Mouse (Mus musculus): ENCODE data around the gene Kmt2e. TPM values are rescaled to one million over a fixed set of nuclear protein-coding genes. Genes with fewer than 3 reads are reported as not detected.

The Kmt2e gene
- total RNA-seq, 4 experiments from 2014 or later, result 42.1 to 47.6 (median 44.7) TPM

GRCm38 (mm10) chr5:23410040-23410717, 24.1 kb upstream of the Kmt2e start:
- peak; percentile 87 for DNase-seq (ENCODE audit: low spot score)

- DNase-seq (ENCODE audit: low spot score), result no peak
These were observed 23.5 kb upstream of the Kmt2e start for GRCm38 (mm10) chr5:23410718-23411101.

- DNase-seq (ENCODE audit: low spot score), result no peak
These were observed 22.6 kb upstream of the Kmt2e start for GRCm38 (mm10) chr5:23411640-23412039.

- no peak for DNase-seq (ENCODE audit: low spot score)
These were observed 21.8 kb upstream of the Kmt2e start for GRCm38 (mm10) chr5:23412247-23412948.

- peak; percentile 74 for DNase-seq (ENCODE audit: low spot score)
These were observed 21.2 kb upstream of the Kmt2e start for GRCm38 (mm10) chr5:23413058-23413457.

- DNase-seq (ENCODE audit: low spot score), result peak; percentile 87
These were observed 20.4 kb upstream of the Kmt2e start for GRCm38 (mm10) chr5:23413575-23414470.

- DNase-seq (ENCODE audit: low spot score), result peak; percentile 69
These were observed 19.6 kb upstream of the Kmt2e start for GRCm38 (mm10) chr5:23414490-23415126.

- DNase-seq (ENCODE audit: low spot score), result peak; percentile 88
These were observed 18.5 kb upstream of the Kmt2e start for GRCm38 (mm10) chr5:23415571-23416285.

GRCm38 (mm10) chr5:23416286-23416643, 18.0 kb upstream of the Kmt2e start:
- no peak for DNase-seq (ENCODE audit: low spot score)

GRCm38 (mm10) chr5:23417716-23418115, 16.5 kb upstream of the Kmt2e start:
- DNase-seq (ENCODE audit: low spot score), result no peak

- DNase-seq (ENCODE audit: low spot score), result peak; percentile 91
These were observed 16.0 kb upstream of the Kmt2e start for GRCm38 (mm10) chr5:23418147-23418781.

GRCm38 (mm10) chr5:23418797-23419595, 15.2 kb upstream of the Kmt2e start:
- no peak for DNase-seq (ENCODE audit: low spot score)

GRCm38 (mm10) chr5:23419616-23420170, 14.5 kb upstream of the Kmt2e start:
- no peak for DNase-seq (ENCODE audit: low spot score)

- DNase-seq (ENCODE audit: low spot score), result no peak
These were observed 13.8 kb upstream of the Kmt2e start for GRCm38 (mm10) chr5:23420410-23420809.

- no peak for DNase-seq (ENCODE audit: low spot score)
These were observed 12.8 kb upstream of the Kmt2e start for GRCm38 (mm10) chr5:23421440-23421839.

GRCm38 (mm10) chr5:23423036-23423435, 11.2 kb upstream of the Kmt2e start:
- no peak for DNase-seq (ENCODE audit: low spot score)

- no peak for DNase-seq (ENCODE audit: low spot score)
These were observed 6.7 kb upstream of the Kmt2e start for GRCm38 (mm10) chr5:23427501-23427900.

GRCm38 (mm10) chr5:23431070-23431864, 3.0 kb upstream of the Kmt2e start:
- DNase-seq (ENCODE audit: low spot score), result no peak
